Mouse (Mus musculus) gastrocnemius, postnatal 4 days (tissue): ENCODE data around the gene Myh7. TPM values are rescaled to one million over a fixed set of nuclear protein-coding genes. Genes with fewer than 3 reads are reported as not detected.
"Not testable (repeated sequence)": the region's sequence is repeated elsewhere in the genome, so short reads cannot be mapped to it uniquely, and the experiment has no call there.

Experiments used
- DNase-seq, 2 experiments: peaks; one replicate each; pipeline ENCODE4 v3.0.0; 2021 to 2022; ENCODE audit warnings: low spot score in 2 of 2, mixed read lengths in 2 of 2
- total RNA-seq, 2 experiments: library from RNA; stranded (reverse); gene quantifications; 2 replicates each; pipeline ENCODE4 v1.2.3; 2021

Gene Myh7
- total RNA-seq, 2 experiments from 2014 or later = 492 to 506 TPM

GRCm38 (mm10) chr14:54974068-54974791, 20.2 kb downstream of the Myh7 start:
- DNase-seq = no peak

- not testable (repeated sequence) for DNase-seq
These were observed 21.6 kb downstream of the Myh7 start for GRCm38 (mm10) chr14:54972786-54973185.

- DNase-seq = no peak
These were observed 26.1 kb downstream of the Myh7 start for GRCm38 (mm10) chr14:54968344-54968743.

- DNase-seq = no peak
These were observed 26.6 kb downstream of the Myh7 start for GRCm38 (mm10) chr14:54967874-54968273.

GRCm38 (mm10) chr14:54966320-54966977, 28.0 kb downstream of the Myh7 start, which contains the start of gene Myh6:
Myh6 (minus strand) TSS chr14:54966927.
- no peak for DNase-seq

- no peak for DNase-seq
These were observed 28.8 kb downstream of the Myh7 start for GRCm38 (mm10) chr14:54965631-54966030.

- no peak for DNase-seq
These were observed 29.4 kb downstream of the Myh7 start for GRCm38 (mm10) chr14:54965044-54965443.

GRCm38 (mm10) chr14:54963727-54964126, 30.7 kb downstream of the Myh7 start:
- DNase-seq = no peak

- no peak for DNase-seq
These were observed 31.7 kb downstream of the Myh7 start for GRCm38 (mm10) chr14:54962714-54963113.

- DNase-seq = no peak
These were observed 32.9 kb downstream of the Myh7 start for GRCm38 (mm10) chr14:54961487-54961886.

- no peak for DNase-seq
These were observed 33.7 kb downstream of the Myh7 start for GRCm38 (mm10) chr14:54960769-54961168.

GRCm38 (mm10) chr14:54959853-54960613, 34.4 kb downstream of the Myh7 start:
- DNase-seq = not testable (repeated sequence)

GRCm38 (mm10) chr14:54959197-54959596, 35.2 kb downstream of the Myh7 start:
- DNase-seq = no peak

- no peak for DNase-seq
These were observed 35.9 kb downstream of the Myh7 start for GRCm38 (mm10) chr14:54958503-54958902.

- no peak for DNase-seq
These were observed 37.9 kb downstream of the Myh7 start for GRCm38 (mm10) chr14:54956533-54956932.

GRCm38 (mm10) chr14:54955481-54955880, 38.9 kb downstream of the Myh7 start:
- DNase-seq = no peak

- DNase-seq = no peak
These were observed 40.0 kb downstream of the Myh7 start for GRCm38 (mm10) chr14:54954474-54954873.

GRCm38 (mm10) chr14:54953664-54954206, 40.7 kb downstream of the Myh7 start:
- DNase-seq = no peak

GRCm38 (mm10) chr14:54951587-54951986, 42.8 kb downstream of the Myh7 start:
- no peak for DNase-seq

GRCm38 (mm10) chr14:54950493-54950892, 43.9 kb downstream of the Myh7 start:
- no peak for DNase-seq

- no peak for DNase-seq
These were observed 45.6 kb downstream of the Myh7 start for GRCm38 (mm10) chr14:54948781-54949180.

GRCm38 (mm10) chr14:54947008-54947407, 47.4 kb downstream of the Myh7 start:
- DNase-seq = not testable (repeated sequence)
